Mouse (Mus musculus): ENCODE measurements around the gene Pigv. TPM values are rescaled to one million over a fixed set of nuclear protein-coding genes. Genes with fewer than 3 reads are reported as not detected.

Gene Pigv
- polyA plus RNA-seq (2017; shearing (Covaris generic)), result 36.7 TPM

DNA sequence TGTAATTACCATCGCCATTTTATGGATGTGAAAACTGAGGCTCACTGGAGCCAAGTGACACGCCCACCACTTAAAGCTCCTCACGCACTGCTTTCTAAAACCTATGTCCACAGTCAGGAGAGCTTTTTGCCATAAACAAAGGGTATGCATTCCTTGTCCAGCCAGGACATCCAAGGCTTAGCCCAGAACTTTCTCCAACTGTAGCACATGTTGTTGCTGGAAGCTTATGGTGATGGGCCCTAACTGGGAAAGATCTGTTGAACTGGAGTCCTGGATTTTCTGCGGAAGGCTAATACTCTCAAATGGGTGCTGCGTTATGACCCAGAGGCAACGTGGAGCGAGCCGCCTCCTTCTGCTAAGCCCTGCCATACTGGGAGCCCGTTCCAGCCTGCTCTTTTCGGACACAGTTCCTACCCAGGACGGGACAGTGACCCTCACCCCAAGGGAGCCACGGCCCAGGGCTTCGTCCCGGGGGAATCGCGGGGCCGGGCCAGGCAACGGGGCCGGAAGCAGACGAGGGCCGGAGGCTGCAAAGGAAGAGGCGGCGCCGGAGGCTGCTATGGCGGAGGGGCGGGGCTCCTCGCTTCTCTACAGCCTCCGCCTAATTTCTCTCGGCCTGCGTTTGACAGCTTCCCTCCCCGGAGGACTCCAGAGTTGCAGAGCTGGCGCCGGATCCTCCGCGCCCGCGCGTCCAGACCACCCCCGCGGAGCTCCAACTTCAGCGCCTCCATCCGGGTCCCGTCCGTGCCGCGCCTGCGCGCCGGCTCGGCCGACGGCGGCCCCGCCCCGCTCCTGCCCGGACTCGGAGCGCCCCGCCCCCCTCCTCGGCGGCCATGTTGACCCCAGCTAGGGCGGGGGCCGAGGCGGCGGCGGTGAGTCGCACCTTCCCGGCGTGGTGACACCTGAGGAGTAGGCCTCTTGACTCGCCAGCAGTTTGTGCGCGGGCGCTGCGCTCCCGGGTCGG, at the start of gene Pigv:
Gene Pigv, minus strand, starts transcription at position 767 of the 964 bp plus-strand sequence.

DNA sequence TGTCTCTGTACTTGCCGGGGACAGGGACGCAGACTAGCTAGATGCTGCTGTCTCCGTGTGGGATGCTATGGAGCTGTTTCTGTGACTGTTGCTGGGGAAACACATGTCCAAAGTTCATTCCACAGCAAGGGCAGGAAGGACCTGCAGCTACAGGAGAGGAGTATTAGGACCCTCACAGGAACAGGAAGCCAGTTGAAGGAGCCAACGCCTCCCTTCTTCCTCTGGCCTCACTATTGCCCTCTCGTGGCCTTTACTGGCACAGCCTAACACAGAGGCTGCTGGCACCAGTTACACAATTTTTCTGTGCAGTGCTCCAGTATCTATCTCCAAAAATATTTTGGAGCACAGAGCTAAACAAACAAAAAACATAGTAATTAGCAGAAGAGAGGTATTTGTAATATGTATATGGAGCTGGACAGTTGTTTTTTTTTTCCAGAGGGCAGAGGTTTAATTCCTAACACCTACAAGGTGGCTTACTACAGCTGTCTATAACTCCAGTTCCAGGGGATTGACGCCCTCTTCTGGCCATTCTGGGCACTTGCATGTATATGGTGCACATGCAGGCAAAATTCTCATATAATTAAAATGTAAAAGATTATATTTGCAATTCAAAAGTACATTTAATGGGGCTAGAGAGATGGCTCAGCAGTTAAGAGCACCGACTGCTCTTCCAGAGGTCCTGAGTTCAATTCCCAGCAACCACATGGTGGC, 22.3 kb downstream of the Pigv start, which contains the start of gene Zdhhc18:
Gene Zdhhc18, minus strand, starts transcription at position 166 of the 711 bp plus-strand sequence.

Other genes with a start within 250 kb of the Pigv start
- gene Tent5b, start 192.5 kb downstream of the Pigv start, polyA plus RNA-seq (2017; shearing (Covaris generic)), result not detected
- gene Trnp1, start 174.1 kb downstream of the Pigv start, polyA plus RNA-seq (2017; shearing (Covaris generic)), result not detected
- 1.6 TPM for gene Kdf1, start 153.7 kb downstream of the Pigv start, polyA plus RNA-seq (2017; shearing (Covaris generic))
- gene Nudc, start 126.7 kb downstream of the Pigv start, polyA plus RNA-seq (2017; shearing (Covaris generic)), result 157 TPM
- not detected for gene Nr0b2, start 119.3 kb downstream of the Pigv start, polyA plus RNA-seq (2017; shearing (Covaris generic))
- gene Gpatch3, start 97.9 kb downstream of the Pigv start, polyA plus RNA-seq (2017; shearing (Covaris generic)), result 4.9 TPM
- 19.6 TPM for gene Gpn2, start 88.3 kb downstream of the Pigv start, polyA plus RNA-seq (2017; shearing (Covaris generic))
- 9.7 TPM for gene Sfn, start 70.5 kb downstream of the Pigv start, polyA plus RNA-seq (2017; shearing (Covaris generic))
- gene Zdhhc18, start 22.5 kb downstream of the Pigv start, polyA plus RNA-seq (2017; shearing (Covaris generic)), result 18.1 TPM
- 32.1 TPM for gene Arid1a, start 84.1 kb upstream of the Pigv start, polyA plus RNA-seq (2017; shearing (Covaris generic))
- 297 TPM for gene Rps6ka1, start 215.2 kb upstream of the Pigv start, polyA plus RNA-seq (2017; shearing (Covaris generic))